Mouse (Mus musculus): ENCODE data around the gene Dock6.
"Not testable (repeated sequence)": the region's sequence is repeated elsewhere in the genome, so short reads cannot be mapped to it uniquely, and the experiment has no call there.

Gene Dock6

GRCm38 (mm10) chr9:21808561-21808960, 43.9 kb downstream of the Dock6 start:
- DNase-seq (ENCODE audit: low spot score in 2 of 2): no peak

GRCm38 (mm10) chr9:21806976-21807375, 45.5 kb downstream of the Dock6 start:
- DNase-seq (ENCODE audit: low spot score in 2 of 2): no peak

GRCm38 (mm10) chr9:21806363-21806762, 46.1 kb downstream of the Dock6 start:
- no peak for DNase-seq (ENCODE audit: low spot score in 2 of 2)

- DNase-seq (ENCODE audit: low spot score in 2 of 2): peak; percentile 62 to 83
Observed at GRCm38 (mm10) chr9:21803986-21804644, 48.3 kb downstream of the Dock6 start.

- no peak for DNase-seq (ENCODE audit: low spot score in 2 of 2)
Observed at GRCm38 (mm10) chr9:21801591-21801990, 50.8 kb downstream of the Dock6 start.

- DNase-seq (ENCODE audit: low spot score in 2 of 2): no peak
Observed at GRCm38 (mm10) chr9:21801121-21801520, 51.3 kb downstream of the Dock6 start.

- DNase-seq (ENCODE audit: low spot score in 2 of 2): no peak
Observed at GRCm38 (mm10) chr9:21799010-21799350, 53.5 kb downstream of the Dock6 start.

- DNase-seq (ENCODE audit: low spot score in 2 of 2): no peak
Observed at GRCm38 (mm10) chr9:21798345-21799009, 54.0 kb downstream of the Dock6 start, which contains the start of gene Kank2. Gene Kank2, minus strand, starts transcription at chr9:21798744.

GRCm38 (mm10) chr9:21797921-21798344, 54.5 kb downstream of the Dock6 start:
- DNase-seq (ENCODE audit: low spot score in 2 of 2): no peak

- no peak for DNase-seq (ENCODE audit: low spot score in 2 of 2)
Observed at GRCm38 (mm10) chr9:21796919-21797318, 55.5 kb downstream of the Dock6 start.

GRCm38 (mm10) chr9:21796259-21796658, 56.2 kb downstream of the Dock6 start:
- no peak for DNase-seq (ENCODE audit: low spot score in 2 of 2)

GRCm38 (mm10) chr9:21795579-21795978, 56.9 kb downstream of the Dock6 start:
- no peak for DNase-seq (ENCODE audit: low spot score in 2 of 2)

GRCm38 (mm10) chr9:21794925-21795324, 57.5 kb downstream of the Dock6 start:
- DNase-seq (ENCODE audit: low spot score in 2 of 2): no peak

- no peak for DNase-seq (ENCODE audit: low spot score in 2 of 2)
Observed at GRCm38 (mm10) chr9:21794344-21794834, 58.0 kb downstream of the Dock6 start.

- DNase-seq (ENCODE audit: low spot score in 2 of 2): not testable (repeated sequence)
Observed at GRCm38 (mm10) chr9:21793507-21793906, 58.9 kb downstream of the Dock6 start.

- peak; percentile 42 to 59 for DNase-seq (ENCODE audit: low spot score in 2 of 2)
Observed at GRCm38 (mm10) chr9:21792644-21793043, 59.8 kb downstream of the Dock6 start.

- DNase-seq (ENCODE audit: low spot score in 2 of 2): no peak
Observed at GRCm38 (mm10) chr9:21791861-21792260, 60.6 kb downstream of the Dock6 start.

- DNase-seq (ENCODE audit: low spot score in 2 of 2): no peak
Observed at GRCm38 (mm10) chr9:21788234-21788633, 64.2 kb downstream of the Dock6 start.

GRCm38 (mm10) chr9:21787654-21788053, 64.8 kb downstream of the Dock6 start:
- no peak for DNase-seq (ENCODE audit: low spot score in 2 of 2)

- DNase-seq (ENCODE audit: low spot score in 2 of 2): no peak
Observed at GRCm38 (mm10) chr9:21786906-21787305, 65.5 kb downstream of the Dock6 start.

- DNase-seq (ENCODE audit: low spot score in 2 of 2): not testable (repeated sequence)
Observed at GRCm38 (mm10) chr9:21786309-21786708, 66.1 kb downstream of the Dock6 start.

- no peak for DNase-seq (ENCODE audit: low spot score in 2 of 2)
Observed at GRCm38 (mm10) chr9:21784517-21785307, 67.7 kb downstream of the Dock6 start.

Data from right cerebral cortex, postnatal 36 days (tissue).